Mouse (Mus musculus): Measurements from ENCODE around the gene 4930579F01Rik. TPM values are rescaled to one million over a fixed set of nuclear protein-coding genes. Genes with fewer than 3 reads are reported as not detected.
A peak's percentile ranks its signal among the peaks of the same experiment; 100 is the strongest.

Gene 4930579F01Rik
- total and polyA plus RNA-seq, 3 experiments = not detected

DNA sequence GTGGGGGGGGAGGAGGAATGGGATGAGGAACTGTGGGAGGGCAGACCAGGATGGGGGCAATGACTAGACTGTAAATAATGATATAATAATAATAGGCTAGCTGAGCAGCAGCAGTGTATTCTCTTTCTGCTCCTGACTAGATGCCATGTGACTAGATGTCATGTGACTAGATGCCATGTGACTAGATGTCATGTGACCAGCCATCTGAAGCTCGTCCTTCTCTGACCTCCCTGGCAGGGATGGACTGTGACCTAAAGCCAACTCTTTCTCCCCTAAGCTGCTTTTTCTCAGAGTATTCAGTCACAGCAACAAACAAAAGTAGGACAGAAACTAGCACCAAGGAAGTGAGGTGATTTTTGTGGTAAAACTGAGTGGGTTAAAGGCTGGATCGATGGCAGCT is 11.6 kb downstream of the 4930579F01Rik start:
- Histone ChIP-seq H3K9me3 (replicated peaks; ENCODE audit: low read length) (no peaks in the 10 kb centered on the region), H3K79me2 (replicated peaks; ENCODE audit: control insufficient read depth, extremely low read depth, insufficient read depth, poor library complexity, severe bottlenecking) (no peaks in the 10 kb centered on the region), H3K4me1 (ENCODE audit: control insufficient read depth in 1 of 2, insufficient read depth in 2 of 2) (peaks cover 2 to 3% of the 10 kb centered on the region in 2 experiments; a peak in 2 of 4 replicates), H3K27ac (ENCODE audit: insufficient read depth, low read depth) (no peak overlapping the region), H3K4me3 (replicated peaks in 1 of 3; ENCODE audit: low read depth in 2 of 3, low read length in 2 of 3, poor library complexity in 1 of 3) (no peak overlapping the region), H3K9ac (ENCODE audit: insufficient read depth, low read depth) (no peak overlapping the region), H3K36me3 (replicated peaks in 1 of 2; ENCODE audit: control insufficient read depth in 1 of 2, insufficient read depth in 1 of 2, low read length in 1 of 2) (no peaks in the 10 kb centered on the region), H3K4me2 (ENCODE audit: insufficient read depth, low read depth, poor library complexity, severe bottlenecking) (peak overlapping the region; percentile 18; the same call in 1 of the 2 replicates), H3K27me3 (replicated peaks) (no peaks in the 10 kb centered on the region)
- peak; percentile 13 for DNase-seq (ENCODE audit: extremely low read depth)
- TF ChIP-seq ELF1 (IDR thresholded peaks at IDR 0.05; ENCODE audit: low read depth, low read length) (no peak), IRF4 (IDR thresholded peaks at IDR 0.05; ENCODE audit: low read depth, low read length) (no peak), CHD2 (IDR thresholded peaks at IDR 0.05; ENCODE audit: low read length) (no peak), USF2 (conservative IDR thresholded peaks at IDR 0.05; ENCODE audit: low read depth, low read length) (peak; percentile 99), SIN3A (IDR thresholded peaks at IDR 0.05; ENCODE audit: low read length) (0 out of 2 replicates have a peak, but pooled peaks have one; percentile 28), BHLHE40 (IDR thresholded peaks at IDR 0.05; ENCODE audit: low read depth, low read length) (peak; percentile 76), USF1 (IDR thresholded peaks at IDR 0.05; ENCODE audit: low read depth, low read length) (peak; percentile 90), POLR2AphosphoS2 (IDR thresholded peaks at IDR 0.05; ENCODE audit: low read depth, low read length) (no peak), ZKSCAN1 (IDR thresholded peaks at IDR 0.05; ENCODE audit: borderline replicate concordance, low read depth, low read length) (no peak), E2F4 (IDR thresholded peaks at IDR 0.05; ENCODE audit: insufficient replicate concordance, low read depth, low read length) (no peak), NELFE (IDR thresholded peaks at IDR 0.05; ENCODE audit: low read depth, low read length) (no peak), PAX5 (IDR thresholded peaks at IDR 0.05; ENCODE audit: low read length) (no peak), MAX (IDR thresholded peaks at IDR 0.05; ENCODE audit: low read length) (peak; percentile 96), KAT2A (IDR thresholded peaks at IDR 0.05; ENCODE audit: insufficient replicate concordance, low read length) (no peak), SMC3 (IDR thresholded peaks at IDR 0.05; ENCODE audit: low read depth, low read length) (no peak), MYC (IDR thresholded peaks at IDR 0.05; ENCODE audit: low read depth, low read length) (0 out of 2 replicates have a peak, but pooled peaks have one; percentile 39), UBTF (IDR thresholded peaks at IDR 0.05; ENCODE audit: low read depth, low read length) (no peak), TBP (conservative IDR thresholded peaks at IDR 0.05; ENCODE audit: low read depth, low read length) (0 out of 2 replicates have a peak, but pooled peaks have one; percentile 39), JUN (IDR thresholded peaks at IDR 0.05; ENCODE audit: insufficient read depth, low read depth, low read length) (no peak), GABPA (IDR thresholded peaks at IDR 0.05; ENCODE audit: insufficient replicate concordance, low read depth, low read length) (no peak), RAD21 (IDR thresholded peaks at IDR 0.05; ENCODE audit: low read depth, low read length) (no peak), ETS1 (conservative IDR thresholded peaks at IDR 0.05; ENCODE audit: low read depth, low read length) (no peak), CTCF (conservative IDR thresholded peaks at IDR 0.05 in 1 of 2, IDR thresholded peaks at IDR 0.05 in 1 of 2; ENCODE audit: low read depth in 2 of 2, low read length in 2 of 2) (no peak), ZC3H11A (IDR thresholded peaks at IDR 0.05; ENCODE audit: low read depth, low read length) (no peak), JUND (conservative IDR thresholded peaks at IDR 0.05; ENCODE audit: low read depth, low read length) (no peak), POLR2A (IDR thresholded peaks at IDR 0.05; ENCODE audit: low read depth, low read length) (no peak), ZMIZ1 (IDR thresholded peaks at IDR 0.05; ENCODE audit: low read depth, low read length) (no peak), NRF1 (IDR thresholded peaks at IDR 0.05; ENCODE audit: low read depth, low read length) (no peak), CHD1 (IDR thresholded peaks at IDR 0.05; ENCODE audit: low read depth, low read length) (no peak), HCFC1 (IDR thresholded peaks at IDR 0.05; ENCODE audit: low read depth, low read length) (peak; percentile 45)
- in situ Hi-C loops (cut with MboI; ENCODE audit: low pct_ligation_motif_present, low pct_unique_long_range_greater_than_20kb, low sequenced_read_pairs) = no loop called here
- dilution Hi-C loops (cut with MboI; ENCODE audit: extremely low pct_ligation_motif_present, extremely low pct_unique_long_range_greater_than_20kb, low sequenced_read_pairs) = no loop called here
